Mouse (Mus musculus) megakaryocyte, embryonic 14.5 days (primary cell): ENCODE data around the gene Ntn1. TPM values are rescaled to one million over a fixed set of nuclear protein-coding genes. Genes with fewer than 3 reads are reported as not detected.

ENCODE experiments used
- H3K27me3 ChIP-seq: replicated peaks from 2 replicates; pipeline ENCODE3; 2012; ENCODE audit warnings: inconsistent platforms
- H3K36me3 ChIP-seq: replicated peaks from 2 replicates; pipeline ENCODE3; 2012; ENCODE audit warnings: low read length, inconsistent platforms, mixed read lengths
- H3K4me1 ChIP-seq: 2 replicates; pipeline ENCODE4 v1.6.1; 2012; ENCODE audit warnings: inconsistent platforms
- H3K4me3 ChIP-seq: replicated peaks from 2 replicates; pipeline ENCODE3; 2012; ENCODE audit warnings: moderate library complexity, mild to moderate bottlenecking, inconsistent platforms
- H3K9me3 ChIP-seq: 2 replicates; pipeline ENCODE4 v1.6.1; 2012; ENCODE audit warnings: inconsistent platforms
- FLI1 ChIP-seq: IDR thresholded peaks from 2 replicates; pipeline ENCODE4 v1.6.1; 2012; ENCODE audit warnings: low read length, inconsistent platforms, mixed read lengths
- GATA1 ChIP-seq: IDR thresholded peaks from 3 replicates; pipeline ENCODE4 v1.6.1; 2012; ENCODE audit warnings: mixed read lengths, low read length, inconsistent platforms, borderline replicate concordance
- polyA plus RNA-seq: library from polyadenylated mRNA; stranded (reverse); fragments of >175 nt; gene quantifications from 2 replicates; pipeline ENCODE4 v1.2.3, GENCODE M21; 2012; ENCODE audit warnings: low replicate concordance; ENCODE audit not compliant: insufficient read depth

Gene Ntn1
- polyA plus RNA-seq, 1 experiment, result 0.19 TPM

GRCm38 (mm10) chr11:68209506-68209905 lies 191.1 kb downstream of the Ntn1 start:
- peaks cover 6% of the 10 kb centered on the region; the same call in 1 of the 2 replicates for H3K4me1 ChIP-seq
- peaks cover 16% of the 10 kb centered on the region for H3K36me3 ChIP-seq
- peaks cover 18% of the 10 kb centered on the region for H3K27me3 ChIP-seq
- no peaks in the 10 kb centered on the region for H3K9me3 ChIP-seq
- no peak for TF ChIP-seq FLI1
- TF ChIP-seq GATA1, result no peak
- no peak overlapping the region for H3K4me3 ChIP-seq

GRCm38 (mm10) chr11:68208582-68208981 lies 192.0 kb downstream of the Ntn1 start:
- H3K36me3 ChIP-seq, result peaks cover 18% of the 10 kb centered on the region
- no peaks in the 10 kb centered on the region for H3K9me3 ChIP-seq
- TF ChIP-seq FLI1 (no peak), GATA1 (no peak)

GRCm38 (mm10) chr11:68208023-68208422 lies 192.6 kb downstream of the Ntn1 start:
- peaks cover 22% of the 10 kb centered on the region for H3K36me3 ChIP-seq
- H3K4me3 ChIP-seq, result no peak overlapping the region
- H3K27me3 ChIP-seq, result peaks cover 8% of the 10 kb centered on the region
- H3K4me1 ChIP-seq, result peaks cover 6% of the 10 kb centered on the region; the same call in 1 of the 2 replicates
- no peak for TF ChIP-seq GATA1
- no peak for TF ChIP-seq FLI1
- no peaks in the 10 kb centered on the region for H3K9me3 ChIP-seq

More at GRCm38 (mm10) chr11:68208582-68208981, 192.0 kb downstream of the Ntn1 start:
- Histone ChIP-seq H3K27me3 (peaks cover 10% of the 10 kb centered on the region), H3K4me3 (no peak overlapping the region), H3K4me1 (peaks cover 6% of the 10 kb centered on the region; the same call in 1 of the 2 replicates)

- peaks cover 4% of the 10 kb centered on the region for H3K27me3 ChIP-seq
- H3K4me1 ChIP-seq, result no peaks in the 10 kb centered on the region
- no peaks in the 10 kb centered on the region for H3K9me3 ChIP-seq
- H3K4me3 ChIP-seq, result no peak overlapping the region
- TF ChIP-seq GATA1, result no peak
- no peak for TF ChIP-seq FLI1
- peaks cover 22% of the 10 kb centered on the region for H3K36me3 ChIP-seq
These were observed 194.9 kb downstream of the Ntn1 start for GRCm38 (mm10) chr11:68205572-68206229.

GRCm38 (mm10) chr11:68204407-68204806 lies 196.2 kb downstream of the Ntn1 start:
- no peaks in the 10 kb centered on the region for H3K27me3 ChIP-seq
- no peaks in the 10 kb centered on the region for H3K4me1 ChIP-seq
- H3K9me3 ChIP-seq, result no peaks in the 10 kb centered on the region
- H3K36me3 ChIP-seq, result peaks cover 22% of the 10 kb centered on the region
- no peak for TF ChIP-seq GATA1
- TF ChIP-seq FLI1, result no peak
- no peak overlapping the region for H3K4me3 ChIP-seq

- Histone ChIP-seq H3K4me3 (no peak overlapping the region), H3K9me3 (no peaks in the 10 kb centered on the region), H3K27me3 (no peaks in the 10 kb centered on the region), H3K4me1 (no peaks in the 10 kb centered on the region), H3K36me3 (peaks cover 22% of the 10 kb centered on the region)
- TF ChIP-seq GATA1, result no peak
- no peak for TF ChIP-seq FLI1
These were observed 196.8 kb downstream of the Ntn1 start for GRCm38 (mm10) chr11:68203658-68204315.

- Histone ChIP-seq H3K9me3 (no peaks in the 10 kb centered on the region), H3K27me3 (no peaks in the 10 kb centered on the region), H3K4me3 (no peak overlapping the region), H3K4me1 (no peaks in the 10 kb centered on the region), H3K36me3 (peaks cover 19% of the 10 kb centered on the region)
- TF ChIP-seq FLI1 (no peak), GATA1 (no peak)
These were observed 198.1 kb downstream of the Ntn1 start for GRCm38 (mm10) chr11:68202561-68202960.

GRCm38 (mm10) chr11:68201811-68202459 lies 198.7 kb downstream of the Ntn1 start:
- peaks cover 19% of the 10 kb centered on the region for H3K36me3 ChIP-seq
- H3K4me1 ChIP-seq, result no peaks in the 10 kb centered on the region
- TF ChIP-seq GATA1 (no peak), FLI1 (no peak)
- no peaks in the 10 kb centered on the region for H3K9me3 ChIP-seq
- H3K27me3 ChIP-seq, result no peaks in the 10 kb centered on the region
- no peak overlapping the region for H3K4me3 ChIP-seq

GRCm38 (mm10) chr11:68201063-68201462 lies 199.6 kb downstream of the Ntn1 start:
- no peaks in the 10 kb centered on the region for H3K9me3 ChIP-seq
- peaks cover 19% of the 10 kb centered on the region for H3K36me3 ChIP-seq
- H3K27me3 ChIP-seq, result no peaks in the 10 kb centered on the region
- H3K4me1 ChIP-seq, result peaks cover 3% of the 10 kb centered on the region
- no peak overlapping the region for H3K4me3 ChIP-seq
- no peak for TF ChIP-seq GATA1

- Histone ChIP-seq H3K4me3 (no peak overlapping the region), H3K9me3 (no peaks in the 10 kb centered on the region), H3K27me3 (no peaks in the 10 kb centered on the region), H3K4me1 (peaks cover 8% of the 10 kb centered on the region), H3K36me3 (peaks cover 17% of the 10 kb centered on the region)
- TF ChIP-seq GATA1 (no peak), FLI1 (no peak)
These were observed 200.1 kb downstream of the Ntn1 start for GRCm38 (mm10) chr11:68200500-68200899.
